Mouse (Mus musculus): Measurements from ENCODE around the gene Ugt1a6a. TPM values are rescaled to one million over a fixed set of nuclear protein-coding genes. Genes with fewer than 3 reads are reported as not detected.

Ugt1a6a gene
- total RNA-seq, 2 experiments from 2014 or later, result 0.95 to 2.3 TPM

DNA sequence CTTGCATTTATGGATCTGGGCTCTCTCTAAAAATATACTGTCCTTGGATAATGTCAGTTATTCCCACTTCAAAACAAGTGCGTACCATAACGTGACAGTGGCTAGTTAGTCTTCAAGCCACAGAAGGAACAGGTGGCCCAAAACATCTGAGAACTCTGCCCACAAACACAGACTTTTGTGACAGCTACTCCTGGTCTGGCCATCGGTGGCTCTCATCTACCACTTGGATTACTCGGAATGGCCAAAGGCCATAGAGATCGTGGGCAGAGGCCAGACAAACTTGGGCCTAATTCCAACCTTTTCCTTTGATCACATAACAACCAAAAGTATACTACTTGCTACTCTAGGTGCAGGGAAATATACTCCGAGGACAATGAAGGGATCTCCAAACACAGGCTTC is 133.5 kb downstream of the Ugt1a6a start:
- no peak for DNase-seq

Other genes starting within 250 kb of the Ugt1a6a start
- 10 to 100 TPM in 1 of 2 experiments, 1 to 10 TPM in 1; 9.0 to 10.6 TPM for gene Usp40, start 126.3 kb upstream of the Ugt1a6a start, total RNA-seq (2021)
- gene Ugt1a10, start 79.4 kb upstream of the Ugt1a6a start, total RNA-seq (2021), result not detected
- gene Ugt1a9, start 64.0 kb upstream of the Ugt1a6a start, total RNA-seq (2021), result not detected
- not detected for gene Ugt1a8, start 47.0 kb upstream of the Ugt1a6a start, total RNA-seq (2021)
- gene Ugt1a7c, start 39.7 kb upstream of the Ugt1a6a start, total RNA-seq (2021), result under 1 TPM; 0.23 to 0.62 TPM
- gene Ugt1a6b, start 31.6 kb upstream of the Ugt1a6a start, total RNA-seq (2021), result 1 to 10 TPM in 1 of 2 experiments, under 1 TPM in 1; 0.49 to 2.1 TPM
- not detected for gene Ugt1a5, start 31.2 kb downstream of the Ugt1a6a start, total RNA-seq (2021)
- gene Ugt1a2, start 65.8 kb downstream of the Ugt1a6a start, total RNA-seq (2021), result under 1 TPM in 1 of 2 experiments, not detected in 1; 0.27 TPM
- under 1 TPM in 1 of 2 experiments, not detected in 1; 0.27 TPM for gene Dnajb3, start 71.0 kb downstream of the Ugt1a6a start, total RNA-seq (2021)
- under 1 TPM in 1 of 2 experiments, not detected in 1; 0.13 TPM for gene Ugt1a1, start 77.2 kb downstream of the Ugt1a6a start, total RNA-seq (2021)
- gene Mroh2a, start 92.2 kb downstream of the Ugt1a6a start, total RNA-seq (2021), result not detected
- gene Hjurp, start 142.8 kb downstream of the Ugt1a6a start, total RNA-seq (2021), result 1 to 10 TPM; 7.8 to 8.7 TPM
- gene Trpm8, start 142.9 kb downstream of the Ugt1a6a start, total RNA-seq (2021), result not detected